Mouse (Mus musculus): ENCODE measurements around the gene Wfdc6b.

GRCm38 (mm10) chr2:164592014-164592413, 21.3 kb upstream of the Wfdc6b start:
- TF ChIP-seq POLR2A (IDR thresholded peaks at IDR 0.05; ENCODE audit: control insufficient read depth, extremely low read depth, insufficient read depth, low read length, poor library complexity) (no peak), CTCF (IDR thresholded peaks at IDR 0.05; ENCODE audit: borderline replicate concordance, control insufficient read depth, extremely low read depth, insufficient read depth, low read length, poor library complexity) (no peak)

All from thymus, adult 2 months (tissue).